Mouse (Mus musculus) ES-E14 (cell line): ENCODE measurements around the gene Dnajb5. TPM values are rescaled to one million over a fixed set of nuclear protein-coding genes. Genes with fewer than 3 reads are reported as not detected.

Experiments
- DNase-seq: peaks from one replicate; pipeline ENCODE4 v3.0.0-alpha.2; 2013; ENCODE audit warnings: low read depth, low spot score
- H3K27ac ChIP-seq: 2 replicates; pipeline ENCODE4 v1.5.1; 2012; ENCODE audit warnings: low read depth, mild to moderate bottlenecking, low read length, moderate library complexity, mixed read lengths; ENCODE audit not compliant: poor library complexity, insufficient read depth, severe bottlenecking
- H3K36me3 ChIP-seq: 2 replicates; pipeline ENCODE4 v1.6.1; 2012; ENCODE audit warnings: mild to moderate bottlenecking, low read length, moderate library complexity, mixed read lengths; ENCODE audit not compliant: control insufficient read depth, poor library complexity, insufficient read depth, severe bottlenecking
- H3K4me1 ChIP-seq, 2 experiments: fragments of 150-350 bp in 1 of 2; sonication (generic) in 1 of 2; 2 replicates each; pipeline ENCODE4 v1.6.1; 2012; ENCODE audit warnings: low read length in 2 of 2, mild to moderate bottlenecking in 1 of 2, mixed read lengths in 1 of 2; ENCODE audit not compliant: control insufficient read depth in 2 of 2, insufficient read depth in 2 of 2, poor library complexity in 1 of 2
- H3K4me3 ChIP-seq, 2 experiments: fragments of 150-350 bp in 1 of 2; sonication (generic) in 1 of 2; 2 replicates each; pipeline ENCODE4 v1.5.1; 2012; ENCODE audit warnings: low read length in 2 of 2, low read depth in 1 of 2, mild to moderate bottlenecking in 1 of 2, mixed read lengths in 1 of 2; ENCODE audit not compliant: insufficient read depth in 1 of 2, poor library complexity in 1 of 2, severe bottlenecking in 1 of 2
- H3K9ac ChIP-seq: 2 replicates; pipeline ENCODE4 v1.6.1; 2012; ENCODE audit warnings: low read depth, mild to moderate bottlenecking, low read length, mixed read lengths; ENCODE audit not compliant: poor library complexity, insufficient read depth, severe bottlenecking
- H3K9me3 ChIP-seq: fragments of 150-350 bp; sonication (generic); 2 replicates; pipeline ENCODE4 v1.6.1; 2012; ENCODE audit warnings: low read depth, mild to moderate bottlenecking, low read length; ENCODE audit not compliant: control insufficient read depth, insufficient read depth
- CHD2 ChIP-seq: IDR thresholded peaks from 2 replicates; pipeline ENCODE4 v1.6.1; 2014; ENCODE audit warnings: mild to moderate bottlenecking, low read depth, low read length, inconsistent platforms
- HCFC1 ChIP-seq: IDR thresholded peaks from 2 replicates; pipeline ENCODE4 v1.6.1; 2012; ENCODE audit warnings: low read length, inconsistent platforms, borderline replicate concordance; ENCODE audit not compliant: insufficient read depth
- MAFK ChIP-seq: IDR thresholded peaks from 2 replicates; pipeline ENCODE4 v1.6.1; 2014; ENCODE audit warnings: mild to moderate bottlenecking, low read depth, low read length, inconsistent platforms; ENCODE audit not compliant: insufficient read depth
- ZC3H11A ChIP-seq: IDR thresholded peaks from 2 replicates; pipeline ENCODE4 v1.6.1; 2012; ENCODE audit warnings: low read depth, mild to moderate bottlenecking, inconsistent platforms, low read length, borderline replicate concordance
- ZNF384 ChIP-seq: IDR thresholded peaks from 2 replicates; pipeline ENCODE4 v1.6.1; 2012; ENCODE audit warnings: low read depth, low read length, inconsistent platforms
- in situ Hi-C, 2 experiments: fragments of 600-800 bp; cut with MboI; formaldehyde crosslinking; loops; one replicate each; pipeline ENCODE4 v1.15.1; 2025; ENCODE audit warnings: low sequenced_read_pairs in 2 of 2, inconsistent platforms in 1 of 2; ENCODE audit not compliant: unreplicated experiment in 2 of 2
- total RNA-seq: library from RNA; depleted of rRNA; stranded (reverse); fragments of 300-350 nt; gene quantifications from 2 replicates; pipeline ENCODE4 v1.2.3, GENCODE M21; 2012

Gene Dnajb5
- total RNA-seq, 1 experiment: 13.3 TPM

DNA sequence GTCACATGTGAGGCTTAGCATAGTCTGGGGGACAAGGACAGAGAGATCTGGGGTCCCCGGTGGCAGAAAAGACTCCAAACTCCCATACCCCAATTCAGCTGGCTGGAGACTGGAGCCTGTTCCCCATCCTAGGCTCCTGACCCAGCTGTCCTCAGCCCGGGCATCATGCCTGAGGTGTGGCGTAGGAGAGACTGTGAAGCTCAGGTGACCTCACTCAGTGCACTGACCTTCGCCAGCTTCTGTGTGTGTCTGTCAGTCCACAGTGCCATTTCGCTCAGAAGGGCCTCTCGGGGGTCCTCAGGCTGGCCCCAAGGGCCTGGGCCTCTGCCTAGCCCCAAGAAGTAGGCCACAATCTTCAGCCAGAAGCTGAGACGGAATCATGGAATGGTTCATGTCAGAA, 2.9 kb downstream of the Dnajb5 start:
- Histone ChIP-seq H3K27ac (no peak overlapping the region), H3K9me3 (no peaks in the 10 kb centered on the region), H3K4me3 (no peak overlapping the region), H3K9ac (no peak overlapping the region), H3K4me1 (peaks cover 6 to 19% of the 10 kb centered on the region in 2 experiments; a peak in 3 of 4 replicates), H3K36me3 (peaks cover 10% of the 10 kb centered on the region; the same call in 1 of the 2 replicates)
- TF ChIP-seq CHD2: no peak
- TF ChIP-seq HCFC1: no peak
- no peak for TF ChIP-seq MAFK
- no peak for TF ChIP-seq ZC3H11A
- TF ChIP-seq ZNF384: no peak
- no peak for DNase-seq
- in situ Hi-C loops: no loop called here

DNA sequence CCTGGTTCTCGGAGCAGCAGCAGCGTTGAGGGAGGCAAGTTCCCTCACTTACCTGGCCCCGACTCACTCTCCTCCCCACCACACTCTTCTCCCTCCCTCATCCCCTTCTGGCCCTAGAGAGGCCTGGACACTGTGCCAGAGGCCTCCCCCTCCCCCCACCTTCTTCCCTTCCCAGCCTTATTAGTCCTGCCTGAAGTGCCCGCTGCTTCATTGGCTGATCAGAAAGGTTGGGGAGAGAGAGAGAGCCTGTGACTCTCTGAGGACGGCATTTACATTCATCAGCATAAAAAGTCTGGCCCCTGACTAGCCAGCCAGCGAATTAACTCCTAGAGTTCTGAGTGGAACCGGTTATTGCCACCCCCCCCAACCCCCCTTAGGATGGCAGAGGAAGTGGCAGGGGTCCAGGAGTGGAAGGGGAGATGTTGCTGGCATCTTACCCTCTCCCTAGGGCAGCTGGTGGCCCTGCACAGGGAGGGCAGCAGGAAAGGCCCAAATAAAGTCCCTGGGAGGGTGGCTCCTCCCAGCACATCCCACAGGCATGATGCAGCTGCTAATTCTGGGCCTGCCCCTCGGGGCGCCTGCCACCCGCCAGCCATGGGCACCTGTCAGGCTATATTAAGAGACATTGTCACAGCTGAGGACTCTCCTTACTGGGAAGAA, 4.0 kb downstream of the Dnajb5 start:
- peaks cover 14% of the 10 kb centered on the region; the same call in 1 of the 2 replicates for H3K36me3 ChIP-seq
- DNase-seq: no peak
- no peaks in the 10 kb centered on the region for H3K9me3 ChIP-seq
- in situ Hi-C loops: no loop called here
- H3K27ac ChIP-seq: no peak overlapping the region
- peak overlapping the region; percentile 48; the same call in 1 of the 2 replicates for H3K9ac ChIP-seq
- H3K4me3 ChIP-seq: 0 out of 4 replicates have a peak overlapping the region, but pooled peaks of 1 of the 2 experiments have one; percentile 16
- TF ChIP-seq MAFK (no peak), ZC3H11A (no peak), CHD2 (no peak), ZNF384 (no peak), HCFC1 (no peak)
- peaks cover 6 to 19% of the 10 kb centered on the region in 2 experiments; a peak in 3 of 4 replicates for H3K4me1 ChIP-seq

DNA sequence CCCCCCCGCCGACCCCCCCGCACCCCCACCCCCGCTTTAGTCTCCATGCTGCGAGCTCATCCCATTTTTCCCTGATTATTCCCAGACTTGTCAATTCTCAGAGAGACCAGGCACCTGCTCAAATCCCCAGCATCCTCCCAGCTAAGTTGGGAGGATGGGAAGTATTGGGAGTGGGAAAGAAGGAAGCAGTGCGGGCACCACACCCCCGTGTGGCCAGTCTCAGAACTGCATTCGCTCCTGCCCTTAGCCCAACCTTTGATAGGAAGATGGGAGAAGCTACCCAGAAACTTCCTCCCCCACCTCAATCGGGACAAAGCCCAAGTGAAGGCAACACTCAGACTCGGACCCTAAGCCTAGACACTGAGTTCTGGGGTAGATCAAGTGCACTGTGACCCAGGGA, 4.7 kb downstream of the Dnajb5 start:
- Histone ChIP-seq H3K27ac (no peak overlapping the region), H3K9me3 (no peaks in the 10 kb centered on the region), H3K4me1 (peaks cover 4 to 19% of the 10 kb centered on the region in 2 experiments; a peak in 3 of 4 replicates), H3K4me3 (no peak overlapping the region), H3K9ac (no peak overlapping the region), H3K36me3 (peaks cover 14% of the 10 kb centered on the region; the same call in 1 of the 2 replicates)
- in situ Hi-C loops: no loop called here
- TF ChIP-seq ZC3H11A: peak; percentile 55; the same call in 1 of the 2 replicates
- no peak for TF ChIP-seq ZNF384
- peak; percentile 69 for DNase-seq

DNA sequence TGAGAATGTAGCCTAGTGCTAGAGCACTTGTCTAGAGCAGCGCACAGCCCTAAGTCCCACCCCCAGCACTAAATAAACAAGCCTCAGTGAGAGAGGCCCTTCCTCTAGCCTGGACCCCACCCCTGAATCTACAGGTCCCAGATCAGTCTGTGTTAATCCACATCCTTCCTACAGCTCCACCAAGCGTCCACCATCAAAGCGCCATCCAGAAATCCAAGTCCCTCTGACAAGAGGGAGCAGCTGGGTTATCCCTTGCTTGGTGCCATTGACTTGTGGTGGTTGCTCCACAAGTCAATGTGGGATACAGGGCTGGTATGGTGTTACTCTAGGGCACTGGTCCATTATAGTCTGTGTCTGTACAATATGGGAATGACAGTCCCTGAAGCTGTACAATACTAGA, 5.6 kb downstream of the Dnajb5 start:
- DNase-seq: no peak
- H3K4me1 ChIP-seq: peaks cover 4 to 19% of the 10 kb centered on the region in 2 experiments; a peak in 3 of 4 replicates
- no peak overlapping the region for H3K27ac ChIP-seq
- H3K36me3 ChIP-seq: peaks cover 14% of the 10 kb centered on the region; the same call in 1 of the 2 replicates
- in situ Hi-C loops: no loop called here
- no peak overlapping the region for H3K4me3 ChIP-seq
- no peak for TF ChIP-seq ZNF384
- TF ChIP-seq HCFC1: no peak
- no peak for TF ChIP-seq MAFK
- TF ChIP-seq ZC3H11A: no peak
- TF ChIP-seq CHD2: no peak
- no peak overlapping the region for H3K9ac ChIP-seq
- H3K9me3 ChIP-seq: no peaks in the 10 kb centered on the region

DNA sequence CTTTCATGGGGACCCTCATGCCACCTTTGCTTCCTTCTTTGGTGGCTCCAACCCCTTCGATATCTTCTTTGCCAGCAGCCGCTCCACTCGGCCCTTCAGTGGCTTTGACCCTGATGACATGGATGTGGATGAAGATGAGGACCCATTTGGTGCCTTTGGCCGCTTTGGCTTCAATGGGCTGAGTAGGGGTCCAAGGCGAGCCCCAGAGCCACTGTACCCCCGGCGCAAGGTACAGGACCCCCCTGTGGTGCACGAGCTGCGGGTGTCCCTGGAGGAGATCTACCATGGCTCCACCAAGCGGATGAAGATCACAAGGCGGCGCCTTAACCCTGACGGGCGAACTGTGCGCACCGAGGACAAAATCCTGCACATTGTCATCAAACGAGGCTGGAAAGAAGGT, 7.0 kb downstream of the Dnajb5 start:
- H3K9me3 ChIP-seq: no peaks in the 10 kb centered on the region
- in situ Hi-C loops: no loop called here
- H3K9ac ChIP-seq: no peak overlapping the region
- H3K4me1 ChIP-seq: peaks cover 2 to 15% of the 10 kb centered on the region in 2 experiments; a peak in 3 of 4 replicates
- H3K27ac ChIP-seq: no peak overlapping the region
- no peak overlapping the region for H3K4me3 ChIP-seq
- peaks cover 14% of the 10 kb centered on the region; the same call in 1 of the 2 replicates for H3K36me3 ChIP-seq
- DNase-seq: no peak
- no peak for TF ChIP-seq ZNF384
- TF ChIP-seq ZC3H11A: no peak
- no peak for TF ChIP-seq MAFK
- no peak for TF ChIP-seq CHD2
